Mouse (Mus musculus) left cerebral cortex, adult 2 months (tissue): ENCODE results near the gene Sart1. TPM values are rescaled to one million over a fixed set of nuclear protein-coding genes. Genes with fewer than 3 reads are reported as not detected.

Experiments
- DNase-seq, 2 experiments: peaks; one replicate each; pipeline ENCODE4 v3.0.0; 2021 to 2022; ENCODE audit warnings: low spot score in 2 of 2, mixed read lengths in 1 of 2; ENCODE audit errors: extremely low spot score in 1 of 2
- H3K27ac ChIP-seq: fragments of 200-600 bp; 2 replicates; pipeline ENCODE4 v1.8.1; 2022
- H3K4me3 ChIP-seq: fragments of 200-600 bp; 2 replicates; pipeline ENCODE4 v1.8.1; 2022
- CTCF ChIP-seq: fragments of 200-600 bp; IDR thresholded peaks from 2 replicates; pipeline ENCODE4 v1.8.1; 2022; ENCODE audit warnings: antibody characterized with exemption, mild to moderate bottlenecking, moderate library complexity
- intact Hi-C: fragments of 180-260 bp; cut with DNase I; formaldehyde crosslinking; loops from one replicate; pipeline ENCODE4 v1.15.1; 2025
- total RNA-seq, 2 experiments: library from RNA; stranded (reverse); gene quantifications; 2 replicates each; pipeline ENCODE4 v1.2.3; 2021

Sart1 gene
- total RNA-seq, 2 experiments from 2014 or later: 94.2 to 100 TPM

GRCm38 (mm10) chr19:5424782-5425741 is 36.6 kb upstream of the Sart1 start, which contains the start of the genes Drap1 and AI837181:
TSS of gene Drap1 (minus strand) at chr19:5424979.
TSS of gene AI837181 (plus strand) at chr19:5425144.
- intact Hi-C loops: loop anchor here (1.0 to 2.0 kb wide), 4 partner anchors 32 to 65 kb away; partner anchors contain the start of genes Banf1, Ccdc85b, Cfl1 and Eif1ad
- Histone ChIP-seq H3K27ac (peak within 1 kb of the TSS; percentile 95), H3K4me3 (peak within 1 kb of the TSS; percentile 96)
- TF ChIP-seq CTCF: no peak
- DNase-seq: peak; percentile 91

DNA sequence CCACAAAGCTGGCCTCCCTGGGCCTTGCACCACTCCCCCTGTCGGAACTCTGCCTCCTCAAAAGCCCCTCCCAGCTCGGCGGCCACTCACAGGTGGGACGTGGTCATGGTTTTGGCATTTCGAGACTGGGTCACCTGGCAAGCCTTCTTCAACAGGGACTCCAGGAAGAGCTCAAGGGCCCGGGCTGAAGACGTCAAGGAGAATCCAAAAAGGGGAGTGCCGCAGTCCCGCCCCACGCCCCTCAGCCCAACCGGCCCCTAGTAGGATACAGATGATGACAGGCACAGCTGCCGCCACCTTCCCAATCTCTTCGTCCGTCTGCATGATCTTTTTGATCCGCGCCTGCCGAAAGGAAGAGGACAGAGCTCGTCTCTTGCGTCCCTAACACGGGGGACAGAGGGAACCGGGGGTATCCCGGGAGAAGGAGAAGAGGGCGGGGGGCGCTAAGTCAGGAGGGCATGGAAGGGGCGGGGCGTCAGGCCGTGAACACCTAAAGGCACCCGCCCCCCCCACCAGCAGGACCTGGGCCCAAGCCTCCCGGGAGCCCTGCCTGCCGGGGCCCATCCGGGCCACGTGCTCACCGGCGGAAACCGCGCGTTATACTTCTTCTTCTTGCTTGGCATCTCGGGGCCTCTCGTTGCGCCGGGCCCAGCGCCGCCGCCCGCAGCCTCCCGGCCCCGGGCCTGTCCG is 35.7 kb upstream of the Sart1 start:
- DNase-seq: peak; percentile 21 to 70
- Histone ChIP-seq H3K4me3 (peak overlapping the region; percentile 88), H3K27ac (peak overlapping the region; percentile 89)
- no peak for TF ChIP-seq CTCF
- intact Hi-C loops: loop anchor here (1.0 to 2.0 kb wide), 3 partner anchors 33 to 66 kb away; partner anchors contain the start of genes Banf1, Ccdc85b, Cfl1 and Eif1ad

- H3K27ac ChIP-seq: peak overlapping the region; percentile 89; the same call in 1 of the 2 replicates
- intact Hi-C loops: no loop called here
These were observed 35.1 kb upstream of the Sart1 start for GRCm38 (mm10) chr19:5423561-5423960.

DNA sequence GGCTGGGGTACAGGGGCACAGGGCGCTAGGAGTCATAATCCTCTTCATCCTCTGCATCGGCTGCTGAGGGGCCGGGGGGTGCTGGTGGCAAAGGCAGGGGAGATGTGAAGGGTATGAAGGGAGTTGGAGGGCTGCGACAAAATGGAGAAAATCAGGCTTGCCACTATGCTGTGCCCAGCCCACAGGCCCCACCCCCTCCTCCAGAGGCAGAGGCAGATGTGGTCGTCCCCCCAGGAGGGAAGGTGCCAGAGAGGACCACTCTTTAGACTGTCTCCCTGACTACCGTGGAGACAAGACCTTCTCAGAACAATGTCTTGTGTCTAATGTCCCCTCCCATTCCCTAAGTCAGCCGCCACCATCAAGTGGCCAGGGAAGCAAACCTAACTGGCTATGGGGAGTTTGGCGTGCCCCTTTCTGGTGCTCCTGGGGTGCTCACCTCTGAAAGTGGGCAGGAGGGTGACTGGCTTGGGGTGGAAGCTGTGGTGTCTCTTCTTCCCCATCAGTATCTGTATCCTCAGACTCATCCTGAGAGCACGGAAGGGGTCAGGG is 34.5 kb upstream of the Sart1 start:
- TF ChIP-seq CTCF: no peak

More at GRCm38 (mm10) chr19:5423561-5423960, 35.1 kb upstream of the Sart1 start:
- no peak for DNase-seq
- peak overlapping the region; percentile 88 for H3K4me3 ChIP-seq
- TF ChIP-seq CTCF: no peak

DNA sequence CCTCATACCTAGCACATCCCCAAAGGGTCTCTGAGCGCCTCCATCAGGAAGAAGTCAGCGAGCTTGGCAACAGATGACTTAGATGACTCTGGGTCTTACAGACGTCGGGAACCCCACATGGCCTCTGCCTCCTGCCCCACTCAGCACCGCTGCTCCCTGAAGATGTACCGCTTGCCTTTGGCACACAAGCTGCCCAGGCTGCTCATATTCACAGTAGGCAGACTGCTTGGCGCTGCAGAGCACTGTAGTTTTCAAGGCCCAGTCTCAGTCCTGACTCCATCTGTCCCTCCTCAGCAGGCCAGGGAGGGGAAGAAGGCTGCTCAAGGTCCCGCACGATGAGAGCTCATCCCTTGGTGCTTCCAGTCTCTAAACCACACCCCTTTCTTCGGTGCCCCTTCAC is 33.8 kb upstream of the Sart1 start:
- Histone ChIP-seq H3K4me3 (no peak overlapping the region), H3K27ac (no peak overlapping the region)
- DNase-seq: no peak
- intact Hi-C loops: no loop called here
- TF ChIP-seq CTCF: no peak

More for the DNA sequence above, 34.5 kb upstream of the Sart1 start:
- intact Hi-C loops: no loop called here
- no peak for DNase-seq
- Histone ChIP-seq H3K27ac (no peak overlapping the region), H3K4me3 (no peak overlapping the region)

GRCm38 (mm10) chr19:5421784-5422183 is 33.3 kb upstream of the Sart1 start:
- intact Hi-C loops: no loop called here
- H3K27ac ChIP-seq: no peak overlapping the region
- no peak overlapping the region for H3K4me3 ChIP-seq
- TF ChIP-seq CTCF: no peak
- no peak for DNase-seq

DNA sequence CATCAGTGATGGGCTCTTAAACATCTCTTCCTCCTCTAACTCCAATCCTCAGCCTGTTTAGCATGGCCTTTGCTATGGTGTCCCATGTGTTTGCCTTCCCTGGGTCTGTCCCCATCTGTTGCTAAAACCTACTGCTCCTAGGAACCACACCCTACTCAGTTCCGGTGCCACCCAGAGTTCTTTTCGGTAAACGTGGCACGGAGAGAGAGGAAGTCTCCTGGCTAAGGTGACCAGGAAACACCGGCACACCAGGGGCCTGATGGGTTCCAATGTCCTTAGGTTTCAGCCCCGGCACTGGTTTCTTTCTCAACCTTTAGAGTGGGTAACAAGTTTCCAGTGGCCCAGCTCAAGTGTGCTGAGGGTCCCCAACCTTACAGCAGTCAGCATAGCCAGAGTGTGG is 32.1 kb upstream of the Sart1 start:
- Histone ChIP-seq H3K4me3 (no peak overlapping the region), H3K27ac (no peak overlapping the region)
- DNase-seq: no peak
- TF ChIP-seq CTCF: no peak
- intact Hi-C loops: no loop called here

GRCm38 (mm10) chr19:5419630-5420029 is 31.1 kb upstream of the Sart1 start:
- no peak overlapping the region for H3K4me3 ChIP-seq
- DNase-seq: no peak
- intact Hi-C loops: no loop called here
- TF ChIP-seq CTCF: no peak
- no peak overlapping the region for H3K27ac ChIP-seq

GRCm38 (mm10) chr19:5418750-5419466 is 30.4 kb upstream of the Sart1 start:
- Histone ChIP-seq H3K4me3 (no peak overlapping the region), H3K27ac (no peak overlapping the region)
- TF ChIP-seq CTCF: no peak
- intact Hi-C loops: no loop called here
- DNase-seq: no peak

- intact Hi-C loops: no loop called here
- no peak overlapping the region for H3K27ac ChIP-seq
- no peak for TF ChIP-seq CTCF
- H3K4me3 ChIP-seq: no peak overlapping the region
- no peak for DNase-seq
These were observed 26.0 kb upstream of the Sart1 start for GRCm38 (mm10) chr19:5414534-5414957.

DNA sequence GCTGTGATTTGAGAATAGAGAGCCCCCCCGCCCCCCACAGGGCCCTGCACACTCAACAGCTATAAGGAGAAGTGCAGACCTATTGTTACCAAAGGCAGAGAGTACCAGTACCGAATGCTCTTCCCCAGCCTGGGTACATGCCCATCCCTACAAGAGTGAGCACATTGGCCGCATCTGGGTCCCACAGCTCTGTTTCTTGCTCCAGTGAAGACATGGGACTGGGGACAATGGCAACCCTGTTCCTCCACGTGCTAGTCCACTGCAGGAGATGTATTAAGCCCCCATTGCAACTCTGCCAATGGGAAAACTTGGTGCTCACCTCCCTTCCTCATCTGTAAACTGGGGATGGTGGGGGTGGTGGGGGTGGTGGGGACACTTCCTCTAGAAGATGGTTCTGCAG is 25.3 kb upstream of the Sart1 start:
- no peak for DNase-seq
- no peak for TF ChIP-seq CTCF
- H3K4me3 ChIP-seq: no peak overlapping the region
- intact Hi-C loops: no loop called here
- no peak overlapping the region for H3K27ac ChIP-seq
